ENCODE assay signal across 9 mouse cellular contexts in the genomic region with DNA sequence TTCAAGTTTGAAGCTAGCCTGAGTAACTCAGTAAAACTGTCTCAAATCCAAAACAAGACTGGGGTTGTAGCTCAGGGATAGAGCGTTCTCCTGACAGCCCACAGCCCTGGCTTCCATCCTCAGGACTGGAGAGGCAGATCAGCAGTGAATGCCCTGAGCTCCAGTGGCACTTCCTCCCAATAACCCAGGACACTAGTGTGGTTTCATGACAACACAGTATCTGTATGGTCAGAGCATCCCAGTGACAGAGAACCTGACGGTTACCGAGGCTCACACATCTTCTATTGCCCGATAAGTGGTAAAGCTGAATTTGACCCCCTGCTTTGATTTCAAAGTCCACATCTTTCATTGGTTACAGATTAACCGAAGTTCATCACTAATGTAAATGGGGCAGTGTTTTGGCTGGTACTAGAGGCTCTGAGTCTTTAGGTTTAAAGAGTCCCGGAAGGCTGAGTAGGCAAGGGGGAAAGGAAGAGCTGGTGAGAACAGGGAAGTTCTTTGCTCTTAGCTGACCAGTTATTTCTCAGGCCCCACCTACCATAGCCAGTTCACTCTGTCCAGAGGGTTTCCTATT.
A peak's percentile ranks its signal among the peaks of the same experiment; 100 is the strongest.
DNase-seq lines count a peak whose midpoint lies in the region; ATAC-seq and TF ChIP-seq lines count a peak whose summit lies in the region.
"Had no signal": no experiment of that assay in that cellular context is flagged by ENCODE, and none has a peak within 500 bp of the region (broad histone marks: within the 10 kb centered on the region; RNA-seq: fewer than 3 reads in every experiment).

No protein-coding gene starts in this region.

- no peaks in the 10 kb centered on the region for H3K36me3 ChIP-seq in forebrain, embryonic 10.5 days (replicated peaks)
- no peaks in the 10 kb centered on the region for H3K36me3 ChIP-seq in forebrain, embryonic 11.5 days (ENCODE audit: control insufficient read depth, insufficient read depth, low read length)
- H3K36me3 ChIP-seq in lung, embryonic 14.5 days (ENCODE audit: insufficient read depth), result no peaks in the 10 kb centered on the region
- no peaks in the 10 kb centered on the region for H3K36me3 ChIP-seq in stomach, embryonic 15.5 days

- ATAC-seq in forebrain, embryonic 11.5 days (replicated peaks; ENCODE audit: low FRiP score), result no peak
- no peak for ATAC-seq in lung, embryonic 14.5 days (ENCODE audit: insufficient read depth)
- ATAC-seq in stomach, embryonic 15.5 days (ENCODE audit: insufficient read depth, low FRiP score, low read depth), result no peak

- DNase-seq in forebrain, embryonic 10.5 days (ENCODE audit: extremely low spot score, low spot score), result no peak
- DNase-seq in forebrain, embryonic 11.5 days (ENCODE audit: low spot score), result no peak
- DNase-seq in lung, embryonic 14.5 days, result no peak
- no peak for DNase-seq in lung, postnatal 36 days
- peak; percentile 41 for DNase-seq in liver
- DNase-seq in embryo, embryonic 9.5 days (ENCODE audit: extremely low spot score), result no peak
- no peak for DNase-seq in cerebellum, adult 8-10 months
- DNase-seq: adrenal gland, postnatal 25 days had no signal

- no peak for TF ChIP-seq CTCF in lung, embryonic 14.5 days (IDR thresholded peaks at IDR 0.05; ENCODE audit: low read depth)

- H3K4me3 ChIP-seq in forebrain, embryonic 10.5 days, result no peak overlapping the region
- H3K4me3 ChIP-seq in forebrain, embryonic 11.5 days (ENCODE audit: low read depth, low read length), result no peak overlapping the region
- no peak overlapping the region for H3K4me3 ChIP-seq in lung, embryonic 14.5 days (ENCODE audit: low read depth, low read length)
- no peak overlapping the region for H3K4me3 ChIP-seq in stomach, embryonic 15.5 days (replicated peaks)

- H3K4me2 ChIP-seq in forebrain, embryonic 11.5 days (ENCODE audit: low read depth, low read length, severe bottlenecking), result no peak overlapping the region
- H3K4me2 ChIP-seq in lung, embryonic 14.5 days, result no peak overlapping the region
- no peak overlapping the region for H3K4me2 ChIP-seq in stomach, embryonic 15.5 days

- 86% methylated on average over 6 of the region's 6 CpGs for WGBS in forebrain, embryonic 10.5 days
- 92% methylated on average over 6 of the region's 6 CpGs for WGBS in forebrain, embryonic 11.5 days
- 44% methylated on average over 6 of the region's 6 CpGs for WGBS in lung, embryonic 14.5 days
- 67% methylated on average over 6 of the region's 6 CpGs for WGBS in stomach, embryonic 15.5 days

- no peaks in the 10 kb centered on the region for H3K4me1 ChIP-seq in forebrain, embryonic 10.5 days
- H3K4me1 ChIP-seq in forebrain, embryonic 11.5 days (replicated peaks; ENCODE audit: control insufficient read depth, insufficient read depth, low read length), result no peaks in the 10 kb centered on the region
- 0 out of 2 replicates have a peak, but pooled peaks cover 2% of the 10 kb centered on the region for H3K4me1 ChIP-seq in lung, embryonic 14.5 days (ENCODE audit: insufficient read depth)
- H3K4me1 ChIP-seq in stomach, embryonic 15.5 days, result 0 out of 2 replicates have a peak, but pooled peaks cover 3% of the 10 kb centered on the region

- no peaks in the 10 kb centered on the region for H3K9me3 ChIP-seq in forebrain, embryonic 10.5 days
- H3K9me3 ChIP-seq in forebrain, embryonic 11.5 days (ENCODE audit: control insufficient read depth, low read length), result no peaks in the 10 kb centered on the region
- no peaks in the 10 kb centered on the region for H3K9me3 ChIP-seq in lung, embryonic 14.5 days (ENCODE audit: low read depth, low read length)
- no peaks in the 10 kb centered on the region for H3K9me3 ChIP-seq in stomach, embryonic 15.5 days

- peak overlapping the region; percentile 3; the same call in 1 of the 2 replicates for H3K27ac ChIP-seq in forebrain, embryonic 10.5 days
- H3K27ac ChIP-seq in forebrain, embryonic 11.5 days (ENCODE audit: low read depth, low read length), result no peak overlapping the region
- H3K27ac ChIP-seq in lung, embryonic 14.5 days (ENCODE audit: low read depth), result peak overlapping the region; percentile 63
- H3K27ac ChIP-seq in stomach, embryonic 15.5 days, result 0 out of 2 replicates have a peak overlapping the region, but pooled peaks have one; percentile 51

- no peak overlapping the region for H3K9ac ChIP-seq in forebrain, embryonic 11.5 days (ENCODE audit: low read length)
- H3K9ac ChIP-seq in lung, embryonic 14.5 days, result no peak overlapping the region
- no peak overlapping the region for H3K9ac ChIP-seq in stomach, embryonic 15.5 days

- no peaks in the 10 kb centered on the region for H3K27me3 ChIP-seq in forebrain, embryonic 10.5 days (ENCODE audit: poor library complexity, severe bottlenecking)
- no peaks in the 10 kb centered on the region for H3K27me3 ChIP-seq in forebrain, embryonic 11.5 days (ENCODE audit: control insufficient read depth, insufficient read depth, low read length)
- H3K27me3 ChIP-seq in lung, embryonic 14.5 days (ENCODE audit: insufficient read depth, low read length), result no peaks in the 10 kb centered on the region
- H3K27me3 ChIP-seq in stomach, embryonic 15.5 days (replicated peaks), result no peaks in the 10 kb centered on the region
